Mouse (Mus musculus) thymus, postnatal 0 days (tissue): ENCODE results near the gene Prm2. TPM values are rescaled to one million over a fixed set of nuclear protein-coding genes. Genes with fewer than 3 reads are reported as not detected.

Experiments
- DNase-seq: peaks from one replicate; pipeline ENCODE4 v3.0.0-alpha.2; 2015; ENCODE audit warnings: low spot score
- polyA plus RNA-seq: library from polyadenylated mRNA; unstranded; fragments of >200 nt; fragmentation: Nextera tagmentation; extraction: Ambion mirVana; gene quantifications from 2 replicates; pipeline ENCODE4 v1.2.1, GENCODE M21; 2015

Gene Prm2
- not detected in 2 replicates for polyA plus RNA-seq

DNA sequence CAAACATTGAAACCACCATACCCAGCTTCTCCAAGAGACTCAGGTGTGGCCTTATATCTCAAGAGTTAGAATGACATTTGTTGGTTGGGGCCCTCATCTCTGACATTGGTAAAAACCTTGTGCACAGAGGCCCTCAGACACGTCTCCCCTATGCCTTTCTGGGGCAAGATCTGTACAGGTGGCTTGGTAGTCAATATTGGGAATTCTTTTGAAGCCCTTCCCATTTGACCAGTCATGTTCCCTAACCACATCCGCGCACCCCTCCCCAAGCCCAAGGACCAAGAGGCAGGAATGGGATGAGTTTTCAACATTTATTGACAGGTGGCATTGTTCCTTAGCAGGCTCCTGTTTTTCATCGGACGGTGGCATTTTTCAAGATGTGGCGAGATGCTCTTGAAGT lies at the start of gene Prm2:
TSS of gene Prm2 (minus strand) at position 101 of the 400 bp plus-strand sequence.
- DNase-seq, result no peak

- no peak for DNase-seq
These were observed 48.4 kb upstream of the Prm2 start for GRCm38 (mm10) chr16:10844319-10844670.

- peak; percentile 93 for DNase-seq
These were observed 47.8 kb upstream of the Prm2 start for GRCm38 (mm10) chr16:10843486-10844318.

GRCm38 (mm10) chr16:10842282-10842855 lies 46.4 kb upstream of the Prm2 start:
- DNase-seq, result no peak

- DNase-seq, result no peak
These were observed 44.1 kb upstream of the Prm2 start for GRCm38 (mm10) chr16:10840018-10840417.

- no peak for DNase-seq
These were observed 42.7 kb upstream of the Prm2 start for GRCm38 (mm10) chr16:10838487-10839245.

DNA sequence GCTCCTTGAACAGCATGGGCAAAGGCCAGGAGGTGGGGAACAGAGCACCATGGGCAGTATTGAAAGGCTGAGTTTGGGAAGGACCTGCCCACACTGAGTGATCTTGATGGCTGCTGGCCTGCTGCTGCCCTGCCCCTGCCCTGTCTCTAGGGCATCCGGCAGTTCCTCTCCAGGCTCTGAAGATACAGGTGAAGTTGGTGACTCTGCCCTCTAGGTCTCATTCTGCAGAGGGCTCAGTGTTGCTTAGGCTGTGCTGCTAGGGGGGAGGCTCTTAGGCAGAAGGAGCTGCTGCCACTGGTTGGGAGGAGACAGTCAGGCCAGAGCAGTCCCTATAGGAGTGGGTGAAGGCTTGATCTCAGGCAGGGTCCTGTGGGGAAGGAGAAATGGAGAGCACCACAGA lies 42.0 kb upstream of the Prm2 start:
- peak; percentile 74 for DNase-seq

- DNase-seq, result no peak
These were observed 41.3 kb upstream of the Prm2 start for GRCm38 (mm10) chr16:10837250-10837649.

- peak; percentile 91 for DNase-seq
These were observed 40.5 kb upstream of the Prm2 start for GRCm38 (mm10) chr16:10836388-10836787.

DNA sequence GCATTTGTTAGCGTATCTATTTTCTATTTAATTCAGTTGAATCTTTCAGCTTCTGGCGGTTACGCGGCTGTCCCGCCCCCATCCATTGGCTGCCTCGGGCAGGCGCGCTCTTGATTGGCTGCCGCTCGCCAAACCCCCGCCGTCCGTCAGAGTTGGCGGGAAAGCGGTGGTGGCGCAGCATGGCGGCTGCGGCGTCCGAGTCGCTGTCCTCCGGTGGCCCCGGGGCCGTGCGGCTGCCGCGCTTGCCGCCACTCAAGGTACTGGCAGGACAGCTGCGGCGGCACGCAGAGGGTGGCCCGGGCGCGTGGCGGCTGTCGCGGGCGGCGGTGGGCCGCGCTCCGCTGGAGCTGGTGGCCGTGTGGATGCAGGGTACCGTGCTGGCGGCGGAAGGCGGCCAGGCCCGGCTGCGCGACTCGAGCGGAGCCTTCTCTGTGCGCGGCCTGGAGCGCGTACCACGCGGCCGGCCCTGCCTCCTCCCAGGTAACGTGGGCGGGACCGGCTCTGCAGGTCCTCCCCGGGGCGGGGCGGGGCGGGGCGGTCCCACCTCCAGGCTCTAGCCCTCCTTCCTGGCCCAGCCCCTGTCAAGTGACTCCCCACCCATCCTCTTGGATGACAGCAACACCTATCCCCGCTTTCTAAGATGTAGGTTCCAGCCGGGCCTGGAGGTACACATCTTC lies 39.1 kb upstream of the Prm2 start, which contains the start of gene Rmi2:
TSS of gene Rmi2 (plus strand) at position 149 of the 677 bp plus-strand sequence.
- DNase-seq, result peak; percentile 93

- DNase-seq, result no peak
These were observed 38.6 kb upstream of the Prm2 start for GRCm38 (mm10) chr16:10834542-10834910.

GRCm38 (mm10) chr16:10828461-10828805 lies 32.5 kb upstream of the Prm2 start:
- peak; percentile 53 for DNase-seq

- DNase-seq, result peak; percentile 73
These were observed 32.0 kb upstream of the Prm2 start for GRCm38 (mm10) chr16:10827766-10828460.

DNA sequence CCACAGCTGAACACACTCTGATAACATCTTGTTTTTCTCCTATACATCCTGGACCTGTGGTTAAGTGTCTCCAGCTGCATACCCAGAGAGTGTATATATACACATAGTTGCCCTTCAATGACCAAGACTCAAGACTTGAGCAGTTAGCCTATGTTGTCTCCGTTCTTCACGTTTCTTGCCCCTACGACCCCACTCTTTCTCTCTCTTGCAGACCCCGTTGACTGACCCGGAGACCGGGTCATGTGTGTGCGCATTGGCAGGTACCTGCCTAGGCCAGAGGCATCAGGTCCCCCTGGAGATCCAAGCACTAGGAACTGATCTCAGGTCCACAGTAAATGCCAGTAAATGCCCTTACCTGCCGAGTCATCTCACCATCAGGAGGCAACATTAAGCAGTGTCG lies 31.3 kb upstream of the Prm2 start:
- DNase-seq, result peak; percentile 86

GRCm38 (mm10) chr16:10825840-10826239 lies 29.9 kb upstream of the Prm2 start:
- no peak for DNase-seq

- DNase-seq, result no peak
These were observed 28.6 kb upstream of the Prm2 start for GRCm38 (mm10) chr16:10824536-10824935.

DNA sequence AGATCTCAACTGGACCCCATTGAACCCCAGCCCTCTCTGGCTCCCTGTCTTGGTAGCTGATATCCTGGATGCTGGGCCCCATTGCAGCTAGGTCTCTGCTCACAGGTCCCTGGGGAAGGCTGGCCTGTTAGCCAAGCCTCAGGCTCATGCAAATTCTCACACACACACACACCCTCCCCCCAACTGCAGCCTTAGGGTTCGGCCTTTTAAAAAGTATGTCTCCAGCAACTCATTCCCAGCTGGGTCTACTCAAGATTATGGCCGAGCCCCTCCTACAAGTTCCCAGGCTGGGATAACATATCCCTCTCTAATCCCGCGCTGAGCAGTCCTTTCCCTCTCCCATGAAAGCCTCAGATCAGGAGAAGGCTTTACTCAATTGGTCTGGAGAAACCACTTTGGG lies 25.5 kb upstream of the Prm2 start:
- DNase-seq, result no peak

DNA sequence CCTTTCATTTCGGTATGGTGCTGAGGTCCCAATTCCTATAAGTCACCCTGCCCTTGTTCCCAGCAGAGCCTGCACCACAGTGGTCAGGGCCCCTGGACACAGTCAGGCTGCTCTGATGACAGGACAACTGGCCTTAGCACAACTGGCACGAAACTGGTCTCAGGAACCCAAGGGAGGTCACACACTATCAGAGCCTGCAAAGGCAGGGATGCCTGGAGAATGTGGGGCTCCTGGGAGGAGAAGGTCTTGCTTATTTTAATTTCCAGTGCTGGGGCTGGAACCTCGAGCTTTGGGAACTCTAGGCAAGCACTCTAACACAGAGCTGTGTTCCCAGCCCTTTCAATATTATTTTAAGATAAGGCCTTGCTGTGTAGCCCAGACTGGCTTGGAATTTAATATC lies 24.0 kb upstream of the Prm2 start:
- no peak for DNase-seq

- DNase-seq, result no peak
These were observed 22.7 kb upstream of the Prm2 start for GRCm38 (mm10) chr16:10818579-10819135.

- peak; percentile 65 for DNase-seq
These were observed 18.9 kb upstream of the Prm2 start for GRCm38 (mm10) chr16:10814864-10815263.

GRCm38 (mm10) chr16:10813726-10814125 lies 17.8 kb upstream of the Prm2 start:
- peak; percentile 58 for DNase-seq
